Mouse (Mus musculus) heart, adult 2 months (tissue): ENCODE results near the gene Ano2.

Experiments
- CTCF ChIP-seq: fragments of 200-600 bp; IDR thresholded peaks from 2 replicates; pipeline ENCODE4 v1.8.1; 2022; ENCODE audit warnings: antibody characterized with exemption, mild to moderate bottlenecking, moderate library complexity
- POLR2A ChIP-seq: fragments of 200-500 bp; IDR thresholded peaks from 2 replicates; pipeline ENCODE4 v1.6.1; 2011; ENCODE audit warnings: mild to moderate bottlenecking, low read depth, low read length, control low read depth; ENCODE audit not compliant: insufficient read depth

GRCm38 (mm10) chr6:126080531-126080930 is 390.3 kb downstream of the Ano2 start:
- no peak for TF ChIP-seq POLR2A
- TF ChIP-seq CTCF, result no peak
